Mouse (Mus musculus) embryonic facial prominence, embryonic 10.5 days (tissue): ENCODE data around the gene Crb2. TPM values are rescaled to one million over a fixed set of nuclear protein-coding genes. Genes with fewer than 3 reads are reported as not detected.

Experiments
- DNase-seq: peaks from one replicate; pipeline ENCODE4 v3.0.0-alpha.2; 2017; ENCODE audit warnings: low spot score
- H3K27ac ChIP-seq: fragments of 300-500 bp; sonication (generic); replicated peaks from 2 replicates; pipeline ENCODE4 v1.5.1; 2016; ENCODE audit warnings: mild to moderate bottlenecking
- H3K27me3 ChIP-seq: fragments of 300-500 bp; sonication (generic); replicated peaks from 2 replicates; pipeline ENCODE4 v1.6.1; 2016; ENCODE audit warnings: low read depth, mild to moderate bottlenecking; ENCODE audit not compliant: poor library complexity, severe bottlenecking
- H3K36me3 ChIP-seq: fragments of 300-500 bp; sonication (generic); replicated peaks from 2 replicates; pipeline ENCODE4 v1.6.1; 2016; ENCODE audit warnings: mild to moderate bottlenecking, moderate library complexity
- H3K4me1 ChIP-seq: fragments of 300-500 bp; sonication (generic); 2 replicates; pipeline ENCODE4 v1.6.1; 2016
- H3K4me3 ChIP-seq: fragments of 300-500 bp; sonication (generic); 2 replicates; pipeline ENCODE4 v1.5.1; 2016; ENCODE audit warnings: mild to moderate bottlenecking, moderate library complexity
- H3K9me3 ChIP-seq: fragments of 300-500 bp; sonication (generic); 2 replicates; pipeline ENCODE4 v1.6.1; 2016; ENCODE audit warnings: mild to moderate bottlenecking
- WGBS: fragments of 180-500 bp; shearing (Covaris S2); methylation state at CpG from one replicate; pipeline ENCODE4 v1.1.7; 2016; 5-methylcytosine and 5-hydroxymethylcytosine counted together
- polyA plus RNA-seq: library from polyadenylated mRNA; unstranded; fragments of >200 nt; fragmentation: Nextera tagmentation; extraction: Ambion mirVana; gene quantifications from 2 replicates; pipeline ENCODE4 v1.2.1, GENCODE M21; 2016

Crb2 gene
- polyA plus RNA-seq, 1 experiment from 2014 or later: 7.3 TPM

- WGBS: 87% methylated on average over 5 of the region's 5 CpGs
- Histone ChIP-seq H3K4me1 (peaks cover 28% of the 10 kb centered on the region), H3K27me3 (peaks cover 78% of the 10 kb centered on the region), H3K4me3 (no peak overlapping the region), H3K36me3 (peaks cover 83% of the 10 kb centered on the region), H3K27ac (no peak overlapping the region), H3K9me3 (no peaks in the 10 kb centered on the region)
- no peak for DNase-seq
These were observed 13.0 kb downstream of the Crb2 start for GRCm38 (mm10) chr2:37789029-37789428.

GRCm38 (mm10) chr2:37789995-37790394 is 13.9 kb downstream of the Crb2 start:
- H3K27me3 ChIP-seq: peaks cover 87% of the 10 kb centered on the region
- DNase-seq: no peak
- H3K36me3 ChIP-seq: peaks cover 83% of the 10 kb centered on the region
- whole genome bisulfite sequencing: 91% methylated on average over 10 of the region's 10 CpGs
- no peaks in the 10 kb centered on the region for H3K9me3 ChIP-seq
- no peak overlapping the region for H3K4me3 ChIP-seq
- peaks cover 23% of the 10 kb centered on the region for H3K4me1 ChIP-seq
- no peak overlapping the region for H3K27ac ChIP-seq

- H3K4me3 ChIP-seq: no peak overlapping the region
- DNase-seq: no peak
- H3K27ac ChIP-seq: no peak overlapping the region
- WGBS: 93% methylated on average over 14 of the region's 14 CpGs
- peaks cover 82% of the 10 kb centered on the region for H3K36me3 ChIP-seq
- H3K4me1 ChIP-seq: peaks cover 23% of the 10 kb centered on the region
- no peaks in the 10 kb centered on the region for H3K9me3 ChIP-seq
- peaks cover 86% of the 10 kb centered on the region for H3K27me3 ChIP-seq
These were observed 14.7 kb downstream of the Crb2 start for GRCm38 (mm10) chr2:37790738-37791137.

DNA sequence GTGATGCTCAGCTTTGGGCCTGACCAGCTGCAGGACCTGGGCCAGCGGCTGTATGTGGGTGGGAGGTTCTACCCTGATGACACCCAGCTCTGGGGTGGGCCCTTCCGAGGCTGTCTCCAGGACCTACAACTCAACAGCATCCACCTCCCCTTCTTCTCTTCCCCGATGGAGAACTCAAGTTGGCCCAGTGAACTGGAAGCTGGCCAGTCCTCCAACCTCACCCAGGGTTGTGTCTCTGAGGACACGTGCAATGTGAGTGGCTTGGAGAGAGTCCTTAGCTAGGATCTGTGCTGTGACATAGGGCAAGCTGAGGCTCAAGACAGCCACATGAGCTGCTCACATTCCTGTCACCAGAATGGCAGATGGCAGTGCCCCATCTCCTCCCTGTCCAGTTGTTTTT is 15.3 kb downstream of the Crb2 start:
- H3K4me3 ChIP-seq: no peak overlapping the region
- H3K36me3 ChIP-seq: peaks cover 81% of the 10 kb centered on the region
- no peak for DNase-seq
- peaks cover 25% of the 10 kb centered on the region for H3K4me1 ChIP-seq
- 89% methylated on average over 4 of the region's 4 CpGs for WGBS
- H3K27me3 ChIP-seq: peaks cover 80% of the 10 kb centered on the region
- no peak overlapping the region for H3K27ac ChIP-seq
- H3K9me3 ChIP-seq: no peaks in the 10 kb centered on the region

DNA sequence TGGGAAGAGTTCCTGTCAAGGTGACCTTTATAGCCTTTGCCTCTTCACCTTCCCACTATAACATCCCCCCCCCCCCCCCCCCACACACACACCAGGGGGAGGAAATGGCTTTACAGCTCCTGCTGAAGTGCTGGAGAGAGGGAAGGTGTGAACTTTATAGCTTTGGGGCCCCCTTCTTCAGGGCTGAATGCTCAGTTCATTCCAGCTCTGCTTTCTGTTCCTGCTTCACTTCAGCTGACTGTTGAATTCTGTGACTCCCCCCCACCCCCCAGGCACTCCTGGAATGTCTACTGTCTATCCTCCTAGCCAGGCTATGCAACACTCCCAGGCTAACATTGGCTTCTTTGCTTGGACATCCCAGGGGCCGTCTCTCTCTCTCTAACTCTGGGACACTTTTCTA is 20.0 kb downstream of the Crb2 start:
- peaks cover 45% of the 10 kb centered on the region for H3K27me3 ChIP-seq
- 61% methylated on average over 1 of the region's 1 CpGs for WGBS
- H3K27ac ChIP-seq: no peak overlapping the region
- no peak overlapping the region for H3K4me3 ChIP-seq
- H3K9me3 ChIP-seq: no peaks in the 10 kb centered on the region
- H3K36me3 ChIP-seq: peaks cover 62% of the 10 kb centered on the region
- no peak for DNase-seq
- peaks cover 23% of the 10 kb centered on the region for H3K4me1 ChIP-seq

GRCm38 (mm10) chr2:37797046-37797445 is 21.0 kb downstream of the Crb2 start:
- 92% methylated on average over 4 of the region's 4 CpGs for WGBS
- peaks cover 23% of the 10 kb centered on the region for H3K4me1 ChIP-seq
- peaks cover 52% of the 10 kb centered on the region for H3K36me3 ChIP-seq
- H3K27ac ChIP-seq: no peak overlapping the region
- no peak overlapping the region for H3K4me3 ChIP-seq
- DNase-seq: no peak
- H3K27me3 ChIP-seq: peaks cover 35% of the 10 kb centered on the region
- no peaks in the 10 kb centered on the region for H3K9me3 ChIP-seq

DNA sequence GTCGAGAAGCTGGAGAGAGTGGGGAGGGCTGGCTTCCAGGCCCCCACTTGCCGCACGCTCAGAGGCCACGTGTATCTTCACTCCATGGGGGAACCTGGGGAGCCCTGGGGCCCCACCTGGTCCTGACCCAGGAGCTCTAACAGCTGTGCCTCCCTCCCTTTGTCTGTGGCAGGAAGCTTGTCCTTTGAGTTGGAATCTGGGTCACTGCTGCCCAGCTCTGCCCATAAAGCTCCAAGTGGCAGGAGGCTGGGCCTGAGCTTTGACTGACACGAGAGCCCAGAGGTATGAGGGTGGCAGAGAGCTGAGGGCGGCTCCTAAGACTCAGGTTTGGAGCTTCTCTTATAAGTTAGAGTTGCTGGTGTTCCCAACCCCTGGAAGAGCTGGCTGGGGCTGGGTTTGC is 23.1 kb downstream of the Crb2 start:
- 66% methylated on average over 6 of the region's 6 CpGs for WGBS
- no peak for DNase-seq
- H3K27ac ChIP-seq: no peak overlapping the region
- no peak overlapping the region for H3K4me3 ChIP-seq
- peaks cover 22% of the 10 kb centered on the region for H3K4me1 ChIP-seq
- H3K9me3 ChIP-seq: no peaks in the 10 kb centered on the region
- peaks cover 14% of the 10 kb centered on the region for H3K27me3 ChIP-seq
- H3K36me3 ChIP-seq: peaks cover 34% of the 10 kb centered on the region

- Histone ChIP-seq H3K4me3 (no peak overlapping the region), H3K9me3 (no peaks in the 10 kb centered on the region), H3K27ac (no peak overlapping the region; the same call in 1 of the 2 replicates), H3K27me3 (no peaks in the 10 kb centered on the region), H3K4me1 (peaks cover 15% of the 10 kb centered on the region), H3K36me3 (peaks cover 18% of the 10 kb centered on the region)
- 92% methylated on average over 4 of the region's 4 CpGs for WGBS
- DNase-seq: no peak
These were observed 25.6 kb downstream of the Crb2 start for GRCm38 (mm10) chr2:37801687-37802086.

- Histone ChIP-seq H3K4me1 (peaks cover 18% of the 10 kb centered on the region), H3K27ac (peak overlapping the region; percentile 63; the same call in 1 of the 2 replicates), H3K27me3 (no peaks in the 10 kb centered on the region), H3K4me3 (no peak overlapping the region), H3K36me3 (peaks cover 7% of the 10 kb centered on the region), H3K9me3 (no peaks in the 10 kb centered on the region)
- WGBS: 49% methylated on average over 4 of the region's 4 CpGs
- DNase-seq: peak; percentile 82
These were observed 26.7 kb downstream of the Crb2 start for GRCm38 (mm10) chr2:37802610-37803212.

GRCm38 (mm10) chr2:37811682-37812081 is 35.6 kb downstream of the Crb2 start:
- peaks cover 5% of the 10 kb centered on the region; the same call in 1 of the 2 replicates for H3K36me3 ChIP-seq
- H3K27ac ChIP-seq: no peak overlapping the region
- no peak for DNase-seq
- no peak overlapping the region for H3K4me3 ChIP-seq
- no peaks in the 10 kb centered on the region for H3K9me3 ChIP-seq
- H3K27me3 ChIP-seq: 0 out of 2 replicates have a peak, but pooled peaks cover 2% of the 10 kb centered on the region
- 87% methylated on average over 2 of the region's 2 CpGs for WGBS
- peaks cover 16% of the 10 kb centered on the region for H3K4me1 ChIP-seq

DNA sequence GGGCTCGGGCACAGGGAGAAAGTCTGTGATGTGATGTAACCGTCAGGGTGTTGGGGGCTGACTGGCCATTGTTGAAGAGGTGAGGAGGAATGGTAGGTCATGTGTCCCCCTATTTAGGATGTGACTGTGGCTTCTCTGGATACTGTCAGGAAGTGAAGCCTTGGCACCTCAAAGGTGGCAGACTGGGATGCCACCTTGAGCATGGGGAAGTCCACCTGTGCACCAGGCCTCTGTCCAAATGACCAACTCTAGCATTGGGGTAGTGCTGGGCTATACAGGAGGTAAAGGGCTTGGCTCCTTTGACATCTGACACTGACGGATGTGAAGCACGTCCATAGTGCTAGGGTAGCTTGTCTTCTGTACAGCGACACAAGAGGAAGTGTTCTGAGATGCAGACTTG is 36.4 kb downstream of the Crb2 start:
- DNase-seq: no peak
- peaks cover 8% of the 10 kb centered on the region; the same call in 1 of the 2 replicates for H3K27me3 ChIP-seq
- H3K36me3 ChIP-seq: peaks cover 5% of the 10 kb centered on the region; the same call in 1 of the 2 replicates
- H3K4me3 ChIP-seq: no peak overlapping the region
- WGBS: 90% methylated on average over 5 of the region's 5 CpGs
- H3K9me3 ChIP-seq: no peaks in the 10 kb centered on the region
- H3K4me1 ChIP-seq: peaks cover 16% of the 10 kb centered on the region
- H3K27ac ChIP-seq: no peak overlapping the region

- Histone ChIP-seq H3K36me3 (peaks cover 5% of the 10 kb centered on the region; the same call in 1 of the 2 replicates), H3K9me3 (no peaks in the 10 kb centered on the region), H3K27me3 (peaks cover 9% of the 10 kb centered on the region; the same call in 1 of the 2 replicates), H3K4me3 (no peak overlapping the region), H3K4me1 (peaks cover 25% of the 10 kb centered on the region), H3K27ac (no peak overlapping the region)
- WGBS: 84% methylated on average over 8 of the region's 8 CpGs
- DNase-seq: no peak
These were observed 38.8 kb downstream of the Crb2 start for GRCm38 (mm10) chr2:37814820-37815361.

DNA sequence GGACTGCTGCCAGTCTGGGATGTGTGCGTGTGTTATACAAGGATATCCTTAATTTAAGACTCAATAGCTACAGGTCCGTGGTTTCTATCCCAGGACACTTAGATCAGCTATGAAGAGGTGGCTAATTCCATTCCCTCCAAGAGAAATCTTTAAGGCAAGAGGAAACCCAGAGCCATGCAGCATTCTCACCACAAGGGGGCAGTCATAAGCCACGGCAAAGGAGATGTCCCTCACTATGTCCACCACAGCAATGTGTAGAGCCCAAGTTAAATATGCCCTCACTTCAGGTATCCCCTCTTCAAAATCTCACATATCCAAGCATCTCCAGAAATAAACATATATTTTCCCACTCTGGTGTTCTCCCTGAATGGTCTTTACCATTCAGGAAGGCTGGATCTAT is 39.6 kb downstream of the Crb2 start:
- WGBS: 8% methylated on average over 3 of the region's 3 CpGs

More for the DNA sequence above, 39.6 kb downstream of the Crb2 start:
- peaks cover 29% of the 10 kb centered on the region for H3K4me1 ChIP-seq
- no peak overlapping the region for H3K4me3 ChIP-seq
- no peaks in the 10 kb centered on the region for H3K9me3 ChIP-seq
- peak; percentile 83 for DNase-seq
- peaks cover 5% of the 10 kb centered on the region; the same call in 1 of the 2 replicates for H3K36me3 ChIP-seq
- H3K27ac ChIP-seq: no peak overlapping the region
- H3K27me3 ChIP-seq: peaks cover 9% of the 10 kb centered on the region; the same call in 1 of the 2 replicates
